Mouse (Mus musculus) kidney, adult 2 months (tissue): Measurements from ENCODE around the gene Gja10. TPM values are rescaled to one million over a fixed set of nuclear protein-coding genes. Genes with fewer than 3 reads are reported as not detected.
A peak's percentile ranks its signal among the peaks of the same experiment; 100 is the strongest.

ENCODE experiments used
- DNase-seq: peaks from one replicate; pipeline ENCODE4 v3.0.0; 2021
- H3K27ac ChIP-seq: fragments of 200-500 bp; 2 replicates; pipeline ENCODE4 v1.5.1; 2012; ENCODE audit warnings: low read depth, low read length, control low read depth, inconsistent platforms; ENCODE audit not compliant: insufficient read depth
- H3K27me3 ChIP-seq: fragments of 200-500 bp; replicated peaks from 2 replicates; pipeline ENCODE4 v1.6.1; 2012; ENCODE audit warnings: mild to moderate bottlenecking, moderate library complexity, low read length, inconsistent platforms; ENCODE audit not compliant: control insufficient read depth, insufficient read depth
- H3K36me3 ChIP-seq: fragments of 200-500 bp; 2 replicates; pipeline ENCODE4 v1.6.1; 2012; ENCODE audit warnings: mild to moderate bottlenecking, moderate library complexity, low read length, inconsistent platforms; ENCODE audit not compliant: control insufficient read depth, insufficient read depth
- H3K4me1 ChIP-seq: fragments of 200-500 bp; 2 replicates; pipeline ENCODE4 v1.6.1; 2011; ENCODE audit warnings: low read length; ENCODE audit not compliant: control insufficient read depth, insufficient read depth
- H3K4me3 ChIP-seq: fragments of 200-500 bp; 2 replicates; pipeline ENCODE4 v1.5.1; 2011; ENCODE audit warnings: mild to moderate bottlenecking, low read depth, low read length, control low read depth; ENCODE audit not compliant: insufficient read depth
- CTCF ChIP-seq: fragments of 200-500 bp; conservative IDR thresholded peaks from 2 replicates; pipeline ENCODE4 v1.5.1; 2011; ENCODE audit warnings: low read depth, mild to moderate bottlenecking, control low read depth, low read length, moderate library complexity, mixed read lengths; ENCODE audit not compliant: insufficient read depth, insufficient read length
- POLR2A ChIP-seq: fragments of 200-500 bp; IDR thresholded peaks from one replicate; pipeline ENCODE4 v1.6.1; 2011; ENCODE audit warnings: low read depth, low read length, control low read depth
- WGBS: fragments of 180-500 bp; shearing (Covaris S2); methylation state at CpG from one replicate; pipeline ENCODE4 v1.1.7; 2018; 5-methylcytosine and 5-hydroxymethylcytosine counted together
- polyA plus RNA-seq: library from polyadenylated mRNA; depleted of rRNA; stranded (reverse); fragments of >200 nt; gene quantifications from 2 replicates; pipeline ENCODE4 v1.2.3, GENCODE M21; 2012; rRNA removed

Gja10 gene
- 0.03 TPM in 1 of 2 replicates, not detected in the other for polyA plus RNA-seq

GRCm38 (mm10) chr4:32602660-32603059 is at the start of gene Gja10:
Gene Gja10 (minus strand): TSS chr4:32602760.
- TF ChIP-seq POLR2A (no peak), CTCF (no peak)
- H3K4me1 ChIP-seq, result no peaks in the 10 kb centered on the region
- H3K27me3 ChIP-seq, result no peaks in the 10 kb centered on the region
- H3K4me3 ChIP-seq, result no peak within 1 kb of the TSS
- H3K27ac ChIP-seq, result no peak within 1 kb of the TSS
- no peak for DNase-seq
- no peaks in the 10 kb centered on the region for H3K36me3 ChIP-seq
- 68% methylated on average over 3 of the region's 3 CpGs for WGBS

- TF ChIP-seq POLR2A, result no peak
- no peak for TF ChIP-seq CTCF
- Histone ChIP-seq H3K36me3 (no peaks in the 10 kb centered on the region; the same call in none of the 2 replicates), H3K27ac (no peak overlapping the region), H3K4me3 (no peak overlapping the region), H3K4me1 (no peaks in the 10 kb centered on the region), H3K27me3 (no peaks in the 10 kb centered on the region)
- no peak for DNase-seq
- WGBS, result 66% methylated on average over 5 of the region's 5 CpGs
These were observed 49.1 kb upstream of the Gja10 start for GRCm38 (mm10) chr4:32651669-32652068.

- TF ChIP-seq CTCF (no peak), POLR2A (no peak)
- Histone ChIP-seq H3K27ac (no peak overlapping the region), H3K27me3 (no peaks in the 10 kb centered on the region), H3K4me1 (no peaks in the 10 kb centered on the region; the same call in 1 of the 2 replicates), H3K4me3 (no peak overlapping the region), H3K36me3 (no peaks in the 10 kb centered on the region)
- no peak for DNase-seq
These were observed 19.1 kb upstream of the Gja10 start for GRCm38 (mm10) chr4:32621637-32622036.

GRCm38 (mm10) chr4:32615034-32615881 is 12.7 kb upstream of the Gja10 start, which contains the start of gene Casp8ap2:
Gene Casp8ap2 (plus strand): TSS chr4:32615451.
- Histone ChIP-seq H3K27me3 (no peaks in the 10 kb centered on the region), H3K4me3 (peak within 1 kb of the TSS; percentile 90), H3K36me3 (no peaks in the 10 kb centered on the region), H3K4me1 (no peaks in the 10 kb centered on the region; the same call in 1 of the 2 replicates), H3K27ac (peak within 1 kb of the TSS; percentile 63)
- WGBS, result under 1% methylated on average over 67 of the region's 67 CpGs
- DNase-seq, result peak; percentile 100
- no peak for TF ChIP-seq CTCF
- TF ChIP-seq POLR2A, result no peak

GRCm38 (mm10) chr4:32601135-32601534 is 1.4 kb downstream of the Gja10 start:
- Histone ChIP-seq H3K4me1 (no peaks in the 10 kb centered on the region), H3K27me3 (no peaks in the 10 kb centered on the region), H3K27ac (no peak overlapping the region), H3K36me3 (no peaks in the 10 kb centered on the region), H3K4me3 (no peak overlapping the region)
- peak; percentile 32 for DNase-seq
- 21% methylated on average over 12 of the region's 12 CpGs for WGBS
- TF ChIP-seq CTCF (no peak), POLR2A (no peak)

- DNase-seq, result peak; percentile 17
- WGBS, result 84% methylated on average over 6 of the region's 6 CpGs
- Histone ChIP-seq H3K4me1 (no peaks in the 10 kb centered on the region), H3K27ac (no peak overlapping the region), H3K4me3 (no peak overlapping the region), H3K27me3 (no peaks in the 10 kb centered on the region), H3K36me3 (no peaks in the 10 kb centered on the region)
- TF ChIP-seq CTCF (no peak), POLR2A (no peak)
These were observed 14.3 kb downstream of the Gja10 start for GRCm38 (mm10) chr4:32588237-32588636.

GRCm38 (mm10) chr4:32587543-32587942 is 15.0 kb downstream of the Gja10 start:
- WGBS, result 78% methylated on average over 5 of the region's 5 CpGs
- no peak for DNase-seq
- no peaks in the 10 kb centered on the region for H3K36me3 ChIP-seq
- H3K4me3 ChIP-seq, result no peak overlapping the region
- no peak for TF ChIP-seq POLR2A
- no peak for TF ChIP-seq CTCF
- H3K27me3 ChIP-seq, result no peaks in the 10 kb centered on the region
- no peaks in the 10 kb centered on the region for H3K4me1 ChIP-seq
- no peak overlapping the region for H3K27ac ChIP-seq
